Mouse (Mus musculus) thymus, postnatal 36 days (tissue): Measurements from ENCODE around the gene Hoxb3.

Experiments used
- DNase-seq, 2 experiments: peaks; one replicate each; pipeline ENCODE4 v3.0.0; 2022; ENCODE audit warnings: mixed read lengths in 2 of 2

Hoxb3 gene

DNA sequence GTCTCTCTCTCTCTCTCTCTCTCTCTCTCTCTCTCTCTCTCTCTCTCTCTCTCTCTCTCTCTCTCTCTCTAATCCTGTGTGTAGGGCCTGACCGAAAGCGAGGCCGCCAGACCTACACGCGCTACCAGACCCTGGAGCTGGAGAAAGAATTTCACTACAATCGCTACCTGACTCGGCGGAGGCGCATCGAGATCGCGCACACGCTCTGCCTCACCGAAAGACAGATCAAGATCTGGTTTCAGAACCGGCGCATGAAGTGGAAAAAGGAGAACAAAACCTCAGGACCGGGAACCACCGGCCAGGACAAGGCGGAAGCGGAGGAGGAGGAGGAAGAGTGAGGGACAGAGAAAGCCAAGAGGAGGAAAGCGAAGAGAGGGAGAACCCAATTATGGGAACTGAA, 33.8 kb upstream of the Hoxb3 start:
- no peak for DNase-seq

- no peak for DNase-seq
These were observed 33.3 kb upstream of the Hoxb3 start for GRCm38 (mm10) chr11:96289837-96290236.

GRCm38 (mm10) chr11:96290705-96291355, 32.3 kb upstream of the Hoxb3 start:
- DNase-seq, result no peak

DNA sequence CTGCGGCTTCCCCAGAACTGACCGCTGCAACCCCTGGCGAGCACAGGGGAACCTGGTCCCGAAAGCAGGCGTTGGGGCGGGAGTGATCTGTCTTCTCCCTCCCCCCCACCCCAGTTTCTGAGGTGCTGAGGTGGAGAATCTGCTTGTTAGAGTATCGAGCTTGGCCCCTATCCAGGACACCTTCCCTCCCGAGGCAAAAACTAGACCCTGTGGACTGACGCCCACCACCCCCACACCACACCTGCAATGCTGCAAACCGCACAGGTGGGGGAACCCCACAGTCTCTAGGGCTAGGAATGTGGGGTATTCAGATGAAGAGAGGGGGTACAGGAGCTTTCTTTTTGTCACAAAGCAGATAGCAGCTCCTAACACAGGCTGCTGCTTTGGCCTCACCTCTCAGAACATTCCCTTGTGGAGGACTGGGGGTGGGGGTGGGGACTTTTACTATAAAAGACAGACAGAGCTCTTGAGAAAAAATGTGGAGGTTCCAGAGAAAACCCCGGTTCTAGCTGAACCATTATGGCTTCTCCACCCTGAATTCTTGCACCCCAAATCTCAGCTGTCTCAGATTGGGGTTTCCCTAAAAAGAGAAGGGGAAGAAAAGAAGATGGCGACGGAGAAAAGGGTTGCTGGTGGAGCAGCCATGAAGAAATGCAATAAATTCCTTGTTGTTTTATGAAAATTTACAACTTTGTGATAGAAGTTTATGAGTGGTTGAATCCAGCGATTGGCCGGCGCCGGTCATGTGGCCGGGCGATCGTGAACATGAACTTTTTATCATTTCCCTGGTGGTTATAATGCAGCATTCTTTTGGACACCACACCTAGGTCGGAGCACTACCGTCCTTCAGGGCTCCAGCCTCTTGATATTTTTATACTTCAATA, 31.2 kb upstream of the Hoxb3 start, which contains the start of gene Hoxb6:
TSS of gene Hoxb6 (plus strand) at position 796 of the 884 bp plus-strand sequence.
- DNase-seq, result no peak

- no peak for DNase-seq
These were observed 30.4 kb upstream of the Hoxb3 start for GRCm38 (mm10) chr11:96292565-96293301.

- DNase-seq, result no peak
These were observed 29.7 kb upstream of the Hoxb3 start for GRCm38 (mm10) chr11:96293302-96293921.

GRCm38 (mm10) chr11:96294245-96295091, 28.7 kb upstream of the Hoxb3 start:
- peak; percentile 70 to 77 for DNase-seq

DNA sequence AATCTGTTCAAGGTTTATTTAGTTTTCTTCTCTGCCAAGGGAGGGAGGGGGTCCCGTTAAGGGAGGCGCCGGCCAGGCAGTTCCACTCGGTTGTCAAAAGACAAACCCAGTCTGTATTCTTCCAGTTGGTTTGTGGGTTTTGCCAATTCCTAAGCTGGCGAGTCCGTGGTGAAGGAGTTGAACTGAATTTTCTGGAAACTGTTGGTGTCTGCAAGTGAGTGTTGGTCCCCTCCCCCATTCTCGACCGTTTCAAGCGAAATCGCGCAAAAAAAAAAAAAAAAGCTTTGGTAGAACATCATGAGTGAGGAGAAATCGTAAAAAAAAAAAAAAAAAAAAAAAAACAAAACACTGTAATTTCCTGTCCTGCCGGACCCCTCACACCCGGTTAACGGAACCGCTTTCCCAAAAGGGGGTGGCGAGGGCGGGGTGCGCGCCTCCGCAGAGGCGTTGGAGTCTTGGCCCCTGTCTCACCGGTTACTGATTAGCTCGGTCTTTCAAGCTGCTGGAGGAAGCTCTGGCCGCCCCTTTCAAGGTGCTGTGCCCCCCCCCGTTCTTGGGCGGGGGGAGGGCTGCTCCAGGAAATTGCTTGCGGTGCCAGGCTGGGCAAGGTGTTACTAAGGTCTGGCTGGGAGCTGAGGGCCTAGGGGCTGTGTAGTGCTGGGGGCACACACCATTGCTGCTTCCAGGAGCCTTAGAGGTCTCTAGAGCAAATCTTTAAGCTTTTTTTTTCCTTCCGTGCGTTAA, 27.9 kb upstream of the Hoxb3 start:
- DNase-seq, result no peak

- no peak for DNase-seq
These were observed 26.1 kb upstream of the Hoxb3 start for GRCm38 (mm10) chr11:96296997-96297396.

DNA sequence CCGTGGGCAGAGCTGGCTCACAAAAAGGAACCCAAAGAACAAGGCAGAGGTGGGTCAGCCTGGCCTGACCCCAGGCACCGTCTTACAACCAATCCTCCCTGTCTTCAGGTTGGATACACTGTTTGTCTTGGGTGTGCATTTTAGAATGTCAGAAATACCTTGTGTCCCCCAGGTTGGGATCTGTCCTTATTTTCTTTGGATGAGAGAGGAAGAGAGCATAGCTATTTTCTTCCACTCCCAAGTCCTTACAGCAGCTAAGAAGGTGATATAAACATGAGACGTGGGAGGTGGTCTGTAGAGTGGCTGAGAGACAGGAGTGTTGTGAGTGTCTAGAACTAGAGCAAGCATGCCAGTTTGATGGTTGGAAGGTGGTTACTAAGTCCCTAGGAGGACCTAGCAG, 25.7 kb upstream of the Hoxb3 start:
- DNase-seq, result no peak

DNA sequence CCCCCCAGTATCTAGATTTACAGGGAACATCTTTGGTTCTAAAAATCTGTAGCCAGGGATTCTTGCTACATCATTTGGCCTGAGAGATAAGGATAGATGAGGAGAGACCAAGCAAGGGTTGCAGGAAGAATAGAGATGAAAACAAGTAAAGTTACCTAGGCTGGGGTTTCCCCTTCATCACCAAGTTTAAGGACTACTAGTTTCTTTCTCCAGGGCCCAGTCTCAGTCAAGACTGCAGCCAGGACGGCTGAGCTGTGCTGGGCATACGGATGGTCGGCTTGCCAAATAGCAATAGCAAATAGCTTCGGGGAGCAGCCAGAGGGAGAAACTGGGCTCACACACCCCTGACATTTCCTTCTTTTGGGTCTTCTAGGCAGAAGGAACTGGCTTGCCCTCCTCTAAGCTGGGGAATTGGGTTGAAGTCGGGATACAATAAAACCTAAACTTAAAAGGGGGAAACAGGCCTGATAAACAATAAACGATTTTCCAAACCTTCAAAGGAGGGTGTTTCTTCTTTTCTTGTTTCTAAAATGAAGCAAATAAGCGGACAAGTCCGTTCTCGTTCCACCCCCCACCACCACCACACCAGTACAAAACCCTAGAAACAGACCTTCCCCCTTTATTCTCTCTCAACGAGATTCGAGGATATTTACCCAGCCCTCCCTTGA, 25.0 kb upstream of the Hoxb3 start:
- no peak for DNase-seq

DNA sequence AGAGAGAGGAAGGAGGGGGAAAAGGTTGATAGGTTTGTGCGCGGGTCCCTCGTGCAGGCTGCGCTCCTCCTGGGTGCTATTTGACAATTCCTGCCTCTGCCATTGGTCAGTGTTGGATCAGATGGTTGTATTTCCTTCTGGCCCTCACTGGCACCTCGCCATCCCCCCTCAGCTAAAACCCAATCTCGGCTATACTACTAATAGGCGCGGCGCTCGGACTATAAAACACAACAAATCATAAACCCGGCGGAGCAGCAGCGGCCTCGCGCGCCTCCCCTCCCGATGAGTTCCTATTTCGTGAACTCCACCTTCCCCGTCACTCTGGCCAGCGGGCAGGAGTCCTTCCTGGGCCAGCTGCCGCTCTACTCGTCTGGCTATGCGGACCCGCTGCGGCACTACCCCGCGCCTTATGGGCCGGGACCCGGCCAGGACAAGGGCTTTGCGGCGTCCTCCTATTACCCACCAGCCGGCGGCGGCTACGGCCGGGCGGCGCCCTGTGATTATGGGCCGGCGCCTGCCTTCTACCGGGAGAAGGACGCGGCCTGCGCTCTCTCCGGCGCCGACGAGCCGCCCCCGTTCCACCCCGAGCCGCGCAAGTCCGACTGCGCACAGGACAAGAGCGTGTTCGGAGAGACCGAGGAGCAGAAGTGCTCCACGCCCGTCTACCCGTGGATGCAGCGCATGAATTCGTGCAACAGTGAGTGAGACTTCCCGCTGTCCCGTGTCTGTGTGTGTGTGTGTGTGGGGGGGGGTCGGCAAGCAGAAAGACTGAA, 24.0 kb upstream of the Hoxb3 start:
- DNase-seq, result no peak

DNA sequence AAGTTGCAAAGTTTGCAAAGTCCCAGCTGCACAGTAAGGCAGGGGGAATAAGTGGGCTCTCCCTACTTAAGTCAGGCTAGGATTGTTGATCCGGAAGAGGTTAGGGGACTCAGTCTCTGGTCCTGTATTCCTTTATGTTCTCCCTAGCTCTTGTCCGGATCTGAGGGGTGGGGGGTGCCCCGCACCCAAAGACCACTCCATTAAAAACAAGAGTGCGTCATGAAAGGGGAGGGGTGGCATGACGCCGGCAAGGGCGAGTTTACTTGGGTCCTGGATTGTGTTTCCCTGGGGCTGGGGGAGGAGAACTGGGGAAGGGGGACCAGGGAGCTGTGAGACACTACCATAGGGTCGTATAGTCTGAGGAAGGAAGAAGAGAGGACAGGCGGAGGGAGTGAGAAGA, 23.3 kb upstream of the Hoxb3 start:
- DNase-seq, result no peak

DNA sequence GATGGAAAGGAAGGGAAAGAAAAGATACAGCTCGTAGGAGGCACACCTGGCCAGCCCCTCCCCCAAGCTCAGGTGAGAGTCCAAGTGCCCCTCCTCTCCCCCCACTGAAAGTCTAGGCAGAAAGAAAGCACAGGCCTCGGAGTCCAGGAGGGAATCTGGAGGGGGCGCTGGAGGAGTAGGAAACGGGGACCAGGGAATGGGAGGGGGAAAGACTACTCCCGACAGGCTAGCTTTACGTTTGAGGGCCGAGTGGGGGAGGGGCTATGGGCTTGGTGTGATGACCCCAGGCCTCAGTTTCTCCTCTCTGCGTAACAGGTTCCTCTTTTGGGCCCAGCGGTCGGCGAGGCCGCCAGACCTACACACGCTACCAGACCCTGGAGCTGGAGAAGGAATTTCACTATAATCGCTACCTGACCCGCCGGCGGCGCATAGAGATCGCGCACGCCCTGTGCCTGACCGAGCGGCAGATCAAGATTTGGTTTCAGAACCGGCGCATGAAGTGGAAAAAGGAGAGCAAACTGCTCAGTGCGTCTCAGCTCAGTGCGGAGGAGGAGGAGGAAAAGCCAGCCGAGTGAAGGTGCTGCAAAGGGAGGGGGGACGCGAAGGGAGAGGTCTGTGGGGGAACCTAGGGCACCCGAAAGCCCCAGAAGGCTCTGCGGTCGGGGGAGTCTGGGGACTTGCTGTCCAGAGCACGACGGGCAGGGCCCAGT, 22.6 kb upstream of the Hoxb3 start:
- DNase-seq, result no peak

GRCm38 (mm10) chr11:96301064-96301431, 22.1 kb upstream of the Hoxb3 start:
- no peak for DNase-seq

DNA sequence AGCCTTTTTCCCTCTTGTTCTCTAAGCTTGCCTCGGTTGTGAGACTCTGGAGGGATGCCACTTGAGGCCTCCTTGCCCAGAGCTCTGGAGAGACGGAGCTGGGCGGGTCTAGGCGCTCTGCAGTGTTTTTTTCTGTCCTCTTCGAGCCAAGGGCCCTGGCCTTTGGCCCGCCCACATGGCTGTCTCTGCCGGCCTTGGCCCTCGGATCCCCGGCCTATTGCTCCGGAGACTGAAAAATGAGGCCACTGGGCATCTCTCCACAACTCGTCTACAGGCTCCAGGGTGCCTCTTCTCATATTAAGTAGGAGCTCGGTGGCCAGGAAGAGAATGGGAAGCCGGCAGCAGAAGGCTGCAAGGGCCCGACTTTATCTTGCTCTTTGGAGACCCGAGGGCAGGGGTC, 21.3 kb upstream of the Hoxb3 start:
- no peak for DNase-seq

DNA sequence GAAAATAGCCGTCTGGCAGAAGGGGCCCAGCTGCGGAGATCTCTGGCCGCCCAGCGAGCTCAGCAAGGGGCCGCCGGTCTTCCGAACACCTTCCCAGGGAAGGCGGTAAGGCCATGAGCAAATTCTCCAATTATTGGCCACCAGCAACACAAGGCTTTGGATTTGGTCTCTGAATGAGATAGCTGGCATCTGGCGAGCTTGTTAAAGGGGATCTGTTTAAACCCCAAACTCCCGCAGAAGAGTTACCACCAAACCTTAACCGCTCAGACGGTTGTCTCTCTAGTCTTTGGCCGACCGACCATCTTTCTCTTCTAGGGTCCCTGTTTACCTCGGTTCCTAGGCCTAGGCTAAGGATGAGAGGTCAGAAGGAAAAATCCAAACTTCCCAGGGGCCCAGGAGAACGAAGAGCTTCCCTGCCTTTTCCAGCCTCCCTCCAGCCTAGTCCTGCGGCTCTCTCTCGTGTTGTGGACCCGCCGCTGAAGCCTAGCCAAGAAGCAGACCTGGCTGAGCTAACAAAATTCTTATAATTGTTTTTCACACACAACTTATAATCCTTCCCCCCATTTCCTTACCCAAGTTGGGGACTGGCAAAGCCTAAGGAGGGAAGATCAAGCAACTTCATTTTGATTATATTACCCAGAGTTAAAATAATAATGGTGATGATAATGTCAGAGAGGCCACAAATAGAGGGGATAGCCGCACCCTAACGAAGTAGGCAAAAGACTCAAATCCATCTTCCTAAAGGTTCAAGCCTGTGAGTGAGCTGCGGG, 20.6 kb upstream of the Hoxb3 start:
- no peak for DNase-seq
